Mouse (Mus musculus): Measurements from ENCODE around the gene Rhoc. TPM values are rescaled to one million over a fixed set of nuclear protein-coding genes. Genes with fewer than 3 reads are reported as not detected.
"Not testable (repeated sequence)": the region's sequence is repeated elsewhere in the genome, so short reads cannot be mapped to it uniquely, and the experiment has no call there.

The Rhoc gene
- total and polyA plus RNA-seq, 3 experiments = 1.2 to 8.3 (median 7.9) TPM

GRCm38 (mm10) chr3:104743161-104743560 lies 45.0 kb upstream of the Rhoc start:
- Histone ChIP-seq H3K36me3 (replicated peaks in 1 of 2; ENCODE audit: control insufficient read depth in 1 of 2, insufficient read depth in 1 of 2, low read length in 1 of 2) (no peaks in the 10 kb centered on the region), H3K9ac (ENCODE audit: insufficient read depth, low read depth) (no peak overlapping the region), H3K27me3 (replicated peaks) (peaks cover 11% of the 10 kb centered on the region), H3K9me3 (replicated peaks; ENCODE audit: low read length) (no peaks in the 10 kb centered on the region), H3K4me3 (replicated peaks in 1 of 3; ENCODE audit: low read depth in 2 of 3, low read length in 2 of 3, poor library complexity in 1 of 3) (no peak overlapping the region), H3K4me2 (ENCODE audit: insufficient read depth, low read depth, poor library complexity, severe bottlenecking) (no peak overlapping the region), H3K4me1 (ENCODE audit: control insufficient read depth in 1 of 2, insufficient read depth in 2 of 2) (0 out of 4 replicates have a peak, but pooled peaks cover 0 to 2% of the 10 kb centered on the region in 2 experiments), H3K79me2 (replicated peaks; ENCODE audit: control insufficient read depth, extremely low read depth, insufficient read depth, poor library complexity, severe bottlenecking) (no peaks in the 10 kb centered on the region), H3K27ac (ENCODE audit: insufficient read depth, low read depth) (no peak overlapping the region)
- in situ Hi-C loops (cut with MboI; ENCODE audit: low pct_ligation_motif_present, low pct_unique_long_range_greater_than_20kb, low sequenced_read_pairs) = no loop called here
- no peak for DNase-seq (ENCODE audit: extremely low read depth)
- dilution Hi-C loops (cut with MboI; ENCODE audit: extremely low pct_ligation_motif_present, extremely low pct_unique_long_range_greater_than_20kb, low sequenced_read_pairs) = no loop called here
- TF ChIP-seq USF2 (conservative IDR thresholded peaks at IDR 0.05; ENCODE audit: low read depth, low read length) (no peak), MEF2A (IDR thresholded peaks at IDR 0.05; ENCODE audit: borderline replicate concordance, low read depth, low read length) (no peak), E2F4 (IDR thresholded peaks at IDR 0.05; ENCODE audit: insufficient replicate concordance, low read depth, low read length) (no peak), ELF1 (IDR thresholded peaks at IDR 0.05; ENCODE audit: low read depth, low read length) (no peak), ZNF384 (IDR thresholded peaks at IDR 0.05; ENCODE audit: low read depth, low read length) (no peak), PAX5 (IDR thresholded peaks at IDR 0.05; ENCODE audit: low read length) (no peak), GABPA (IDR thresholded peaks at IDR 0.05; ENCODE audit: insufficient replicate concordance, low read depth, low read length) (no peak)

DNA sequence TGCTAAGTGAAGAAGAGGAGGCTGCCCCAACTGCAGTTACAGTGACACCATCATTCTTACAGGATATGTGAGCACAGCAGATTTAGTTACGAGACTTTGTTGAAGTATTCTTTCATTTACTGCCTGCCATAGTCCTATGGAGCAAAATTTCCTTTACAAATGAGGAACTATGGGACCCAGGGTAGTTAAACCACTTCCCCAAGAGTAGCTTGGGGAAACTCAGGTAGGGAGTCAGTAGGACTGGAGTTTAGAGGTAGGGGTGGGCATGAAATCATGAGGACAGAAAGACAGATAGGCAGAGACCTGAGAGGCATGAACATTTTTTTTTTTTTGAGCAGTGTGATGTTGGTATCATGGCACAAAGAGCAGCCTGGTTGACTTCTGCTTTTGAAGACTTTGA lies 44.3 kb upstream of the Rhoc start:
- Histone ChIP-seq H3K36me3 (replicated peaks in 1 of 2; ENCODE audit: control insufficient read depth in 1 of 2, insufficient read depth in 1 of 2, low read length in 1 of 2) (no peaks in the 10 kb centered on the region), H3K27me3 (replicated peaks) (peaks cover 6% of the 10 kb centered on the region), H3K4me1 (ENCODE audit: control insufficient read depth in 1 of 2, insufficient read depth in 2 of 2) (0 out of 4 replicates have a peak, but pooled peaks cover 0 to 2% of the 10 kb centered on the region in 2 experiments), H3K9me3 (replicated peaks; ENCODE audit: low read length) (peaks cover 2% of the 10 kb centered on the region), H3K9ac (ENCODE audit: insufficient read depth, low read depth) (no peak overlapping the region), H3K79me2 (replicated peaks; ENCODE audit: control insufficient read depth, extremely low read depth, insufficient read depth, poor library complexity, severe bottlenecking) (no peaks in the 10 kb centered on the region), H3K27ac (ENCODE audit: insufficient read depth, low read depth) (no peak overlapping the region), H3K4me3 (replicated peaks in 1 of 3; ENCODE audit: low read depth in 2 of 3, low read length in 2 of 3, poor library complexity in 1 of 3) (no peak overlapping the region), H3K4me2 (ENCODE audit: insufficient read depth, low read depth, poor library complexity, severe bottlenecking) (no peak overlapping the region)
- in situ Hi-C loops (cut with MboI; ENCODE audit: low pct_ligation_motif_present, low pct_unique_long_range_greater_than_20kb, low sequenced_read_pairs) (no loop called here), dilution Hi-C loops (cut with MboI; ENCODE audit: extremely low pct_ligation_motif_present, extremely low pct_unique_long_range_greater_than_20kb, low sequenced_read_pairs) (no loop called here)
- TF ChIP-seq TBP (conservative IDR thresholded peaks at IDR 0.05; ENCODE audit: low read depth, low read length) (no peak), ZMIZ1 (IDR thresholded peaks at IDR 0.05; ENCODE audit: low read depth, low read length) (no peak), USF1 (IDR thresholded peaks at IDR 0.05; ENCODE audit: low read depth, low read length) (no peak), RCOR1 (conservative IDR thresholded peaks at IDR 0.05; ENCODE audit: low read depth, low read length) (no peak), UBTF (IDR thresholded peaks at IDR 0.05; ENCODE audit: low read depth, low read length) (no peak), NELFE (IDR thresholded peaks at IDR 0.05; ENCODE audit: low read depth, low read length) (no peak), SMC3 (IDR thresholded peaks at IDR 0.05; ENCODE audit: low read depth, low read length) (no peak), MXI1 (IDR thresholded peaks at IDR 0.05; ENCODE audit: low read depth, low read length) (no peak), EP300 (IDR thresholded peaks at IDR 0.05; ENCODE audit: low read length) (no peak), ELF1 (IDR thresholded peaks at IDR 0.05; ENCODE audit: low read depth, low read length) (no peak), GABPA (IDR thresholded peaks at IDR 0.05; ENCODE audit: insufficient replicate concordance, low read depth, low read length) (no peak), MYC (IDR thresholded peaks at IDR 0.05; ENCODE audit: low read depth, low read length) (no peak), PAX5 (IDR thresholded peaks at IDR 0.05; ENCODE audit: low read length) (no peak), NRF1 (IDR thresholded peaks at IDR 0.05; ENCODE audit: low read depth, low read length) (no peak)
- no peak for DNase-seq (ENCODE audit: extremely low read depth)

DNA sequence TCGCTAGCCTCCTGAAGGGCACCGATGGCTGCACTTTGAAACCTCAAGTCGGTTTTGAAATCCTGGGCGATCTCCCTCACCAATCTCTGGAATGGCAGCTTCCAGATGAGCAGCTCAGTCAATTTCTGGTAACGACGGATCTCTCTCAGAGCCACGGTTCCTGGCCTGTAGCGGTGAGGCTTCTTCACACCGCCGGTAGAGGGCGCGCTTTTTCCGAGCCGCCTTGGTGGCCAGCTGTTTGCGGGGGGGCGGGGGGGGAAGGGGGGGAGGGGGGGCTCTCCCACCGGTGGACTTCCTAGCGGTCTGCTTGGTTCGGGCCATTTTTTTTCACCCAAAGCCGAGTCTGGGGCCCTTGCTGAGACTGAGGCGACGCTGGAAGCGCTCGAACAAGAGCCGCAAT lies 35.3 kb upstream of the Rhoc start:
- H3K4me1 ChIP-seq (ENCODE audit: control insufficient read depth in 1 of 2, insufficient read depth in 2 of 2); H3K9ac ChIP-seq (ENCODE audit: insufficient read depth, low read depth); H3K9me3 ChIP-seq (replicated peaks; ENCODE audit: low read length); in situ Hi-C loops (cut with MboI; ENCODE audit: low pct_ligation_motif_present, low pct_unique_long_range_greater_than_20kb, low sequenced_read_pairs); H3K79me2 ChIP-seq (replicated peaks; ENCODE audit: control insufficient read depth, extremely low read depth, insufficient read depth, poor library complexity, severe bottlenecking); H3K36me3 ChIP-seq (replicated peaks in 1 of 2; ENCODE audit: control insufficient read depth in 1 of 2, insufficient read depth in 1 of 2, low read length in 1 of 2); H3K4me3 ChIP-seq (replicated peaks in 1 of 3; ENCODE audit: low read depth in 2 of 3, low read length in 2 of 3, poor library complexity in 1 of 3); H3K27me3 ChIP-seq (replicated peaks); DNase-seq (ENCODE audit: extremely low read depth); H3K27ac ChIP-seq (ENCODE audit: insufficient read depth, low read depth); H3K4me2 ChIP-seq (ENCODE audit: insufficient read depth, low read depth, poor library complexity, severe bottlenecking); dilution Hi-C loops (cut with MboI; ENCODE audit: extremely low pct_ligation_motif_present, extremely low pct_unique_long_range_greater_than_20kb, low sequenced_read_pairs): not testable (repeated sequence)

Measured in CH12.LX (cell line).